13 mouse cellular contexts compared by ENCODE assay signal in genomic region chr16:58453138-58453537, GRCm38 (mm10). TPM values are rescaled to one million over a fixed set of nuclear protein-coding genes. Genes with fewer than 3 reads are reported as not detected.
DNase-seq lines count a peak whose midpoint lies in the region; TF ChIP-seq lines count a peak whose summit lies in the region.
"Had no signal": no experiment of that assay in that cellular context is flagged by ENCODE, and none has a peak within 500 bp of the region (broad histone marks: within the 10 kb centered on the region; RNA-seq: fewer than 3 reads in every experiment).

No protein-coding gene starts in this region.

- no peak overlapping the region for H3K4me3 ChIP-seq in testis, adult 2 months (ENCODE audit: control insufficient read depth, low read depth, low read length)
- H3K4me3 ChIP-seq: embryonic facial prominence, embryonic 15.5 days; limb, embryonic 15.5 days had no signal

- no peak for TF ChIP-seq POLR2A in testis, adult 2 months (IDR thresholded peaks at IDR 0.05; ENCODE audit: control insufficient read depth, low read depth, low read length)

- TF ChIP-seq CTCF in testis, adult 2 months (IDR thresholded peaks at IDR 0.05; ENCODE audit: control insufficient read depth, insufficient read depth, insufficient replicate concordance, low read depth, low read length) = no peak

- H3K4me1 ChIP-seq in testis, adult 2 months (ENCODE audit: control insufficient read depth, insufficient read depth, low read length) = no peaks in the 10 kb centered on the region
- H3K4me1 ChIP-seq: embryonic facial prominence, embryonic 15.5 days; limb, embryonic 15.5 days had no signal

- 0 out of 2 replicates have a peak overlapping the region, but pooled peaks have one; percentile 43 for H3K27ac ChIP-seq in testis, adult 2 months (ENCODE audit: control insufficient read depth, insufficient read depth, low read depth, low read length)
- H3K27ac ChIP-seq: embryonic facial prominence, embryonic 15.5 days; hindbrain, postnatal 0 days; limb, embryonic 15.5 days had no signal

- no peaks in the 10 kb centered on the region for H3K27me3 ChIP-seq in testis, adult 2 months (ENCODE audit: control insufficient read depth, insufficient read depth, low read length)
- H3K27me3 ChIP-seq: embryonic facial prominence, embryonic 15.5 days; limb, embryonic 15.5 days had no signal

- no peaks in the 10 kb centered on the region for H3K36me3 ChIP-seq in testis, adult 2 months (ENCODE audit: control insufficient read depth, insufficient read depth, low read length)

- DNase-seq in adrenal gland, adult 2 months = peak; percentile 21
- DNase-seq in adrenal gland, postnatal 25 days = no peak
- DNase-seq in testis, postnatal 14 days (ENCODE audit: low spot score) = no peak
- DNase-seq in kidney, postnatal 25 days = peak; percentile 57 to 73
- no peak for DNase-seq in B cell, adult 2 months
- DNase-seq in cerebellum, postnatal 10 days = no peak
- DNase-seq in natural killer cell, adult 2 months (ENCODE audit: low spot score in 2 of 2) = no peak
- DNase-seq: cerebellum, postnatal 25 days; thymus, postnatal 25 days had no signal

RNA-seq across cellular contexts. Expression of gene Dcbld2, which starts 44.9 kb away (rescaled TPM):
- total RNA-seq in adrenal gland, adult 2 months (2021) = 10 to 100 TPM in 1 of 2 experiments, 1 to 10 TPM in 1; 9.9 to 14.0 TPM
- 4.2 and 4.4 TPM in 2 replicates for polyA plus RNA-seq in adrenal gland, adult 2 months (2012; rRNA removed)
- 11.5 and 14.6 TPM in 2 replicates for total RNA-seq in adrenal gland, postnatal 25 days (2021)
- polyA plus RNA-seq in testis, adult 2 months (2012; rRNA removed) = 19.6 and 24.4 TPM in 2 replicates

Comparison
In these comparisons a context has a peak if more than half of its experiments do, and no peak if none do; other contexts are left out.
1. DNase-seq: peak in adrenal gland, adult 2 months (single experiment) and kidney, postnatal 25 days (2 of 2); none in adrenal gland, postnatal 25 days (single experiment), testis, postnatal 14 days (single experiment), B cell, adult 2 months (0 of 2), cerebellum, postnatal 10 days (0 of 2) and natural killer cell, adult 2 months (0 of 2).